Mouse (Mus musculus): ENCODE data around the gene Abca8a.

Gene Abca8a

DNA sequence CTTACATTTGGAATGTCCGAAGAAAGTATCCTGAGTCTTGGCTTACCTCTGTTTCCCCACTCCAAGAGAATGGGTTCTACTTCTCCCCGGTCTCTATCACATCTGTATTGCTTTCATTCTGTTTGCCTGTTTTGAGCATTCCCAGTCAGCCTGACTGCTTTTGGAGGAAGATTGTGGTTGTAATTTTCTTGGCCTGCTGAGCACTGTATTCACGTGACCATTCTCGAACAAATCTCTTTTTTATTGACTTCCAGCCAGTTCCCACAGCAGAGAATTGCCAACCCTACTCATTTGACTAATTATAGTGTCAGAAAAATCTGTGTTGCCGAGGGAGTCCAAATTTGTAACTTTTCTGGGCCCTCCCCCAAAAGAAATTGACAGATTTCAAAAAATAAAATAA lies at the start of gene Abca8a:
TSS of gene Abca8a (minus strand) at position 121 of the 400 bp plus-strand sequence.
- DNase-seq (ENCODE audit: low spot score in 2 of 2): no peak

DNA sequence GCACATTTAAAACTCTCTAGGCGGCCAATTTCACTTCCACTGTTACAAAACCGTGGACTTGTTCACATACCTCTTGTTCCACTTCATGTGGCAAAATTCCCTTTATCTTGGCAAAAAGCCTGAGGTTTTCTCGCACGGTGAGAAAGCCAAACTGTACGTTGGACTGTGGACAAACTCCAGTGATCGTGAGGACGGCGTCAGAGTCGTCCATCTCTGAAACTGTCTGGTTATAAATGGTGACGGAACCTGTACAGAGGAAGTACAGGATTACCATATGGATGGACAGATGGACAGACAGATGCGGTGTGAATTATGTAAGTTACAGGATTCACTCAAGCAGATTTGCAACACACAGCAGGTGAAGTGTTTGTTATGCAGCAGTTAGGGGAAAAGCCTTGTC lies 49.6 kb upstream of the Abca8a start:
- no peak for DNase-seq (ENCODE audit: low spot score in 2 of 2)

DNA sequence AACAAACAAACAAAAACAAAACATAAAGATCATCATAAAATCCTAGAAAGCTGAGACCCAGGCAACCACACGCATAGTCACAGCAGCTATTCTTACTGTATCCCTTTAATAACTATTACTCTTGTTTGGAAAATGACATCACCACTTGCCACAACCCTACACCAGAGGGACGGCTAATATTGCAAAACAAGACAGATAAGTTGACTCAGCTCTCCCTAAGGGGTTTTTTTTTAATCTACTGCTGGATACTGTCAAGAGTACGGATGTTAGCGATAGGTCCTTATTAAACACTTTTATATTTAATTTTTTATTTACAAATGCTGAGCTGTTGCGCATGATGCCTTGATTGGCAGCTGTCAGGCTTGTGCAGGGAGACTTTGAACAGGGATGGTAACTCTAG lies 35.0 kb upstream of the Abca8a start:
- DNase-seq (ENCODE audit: low spot score in 2 of 2): no peak

DNA sequence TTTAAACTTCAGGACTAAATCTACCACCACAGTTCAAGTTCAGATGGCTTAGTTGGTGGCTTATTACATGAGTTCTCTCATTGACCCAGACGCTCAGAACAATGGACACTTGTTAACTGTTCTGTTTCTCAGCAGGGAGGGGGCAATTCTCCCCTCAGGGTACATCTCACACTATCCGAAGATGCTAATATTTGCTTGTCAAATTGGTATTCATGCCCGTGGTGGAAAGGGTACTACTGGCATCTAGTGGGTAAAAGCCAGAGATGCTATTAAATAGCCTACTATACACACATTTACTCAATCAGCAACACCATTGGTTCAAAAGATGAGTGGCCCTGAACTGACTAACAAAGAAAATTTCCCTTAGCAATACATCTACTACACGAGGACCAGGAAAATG lies 15.4 kb upstream of the Abca8a start:
- no peak for DNase-seq (ENCODE audit: low spot score in 2 of 2)

DNA sequence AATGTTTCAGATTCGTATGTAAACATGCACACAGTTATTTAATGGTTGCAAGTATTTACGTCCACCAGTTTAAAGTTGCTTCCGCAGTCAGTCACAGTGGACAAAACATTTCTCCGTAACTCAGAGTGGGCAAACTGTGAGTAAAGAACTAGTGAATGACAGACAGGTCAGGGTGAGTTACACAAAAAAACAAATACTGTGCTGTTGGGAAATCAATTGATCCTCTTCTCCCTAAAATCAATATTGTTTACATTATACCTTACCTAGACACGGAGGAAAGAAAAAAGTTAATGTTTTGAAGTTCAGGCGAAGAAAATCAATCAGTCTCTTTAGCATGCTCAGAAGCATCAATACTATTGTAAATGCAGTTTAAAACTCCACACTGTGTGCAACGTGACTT lies 5.7 kb upstream of the Abca8a start:
- no peak for DNase-seq (ENCODE audit: low spot score in 2 of 2)

DNA sequence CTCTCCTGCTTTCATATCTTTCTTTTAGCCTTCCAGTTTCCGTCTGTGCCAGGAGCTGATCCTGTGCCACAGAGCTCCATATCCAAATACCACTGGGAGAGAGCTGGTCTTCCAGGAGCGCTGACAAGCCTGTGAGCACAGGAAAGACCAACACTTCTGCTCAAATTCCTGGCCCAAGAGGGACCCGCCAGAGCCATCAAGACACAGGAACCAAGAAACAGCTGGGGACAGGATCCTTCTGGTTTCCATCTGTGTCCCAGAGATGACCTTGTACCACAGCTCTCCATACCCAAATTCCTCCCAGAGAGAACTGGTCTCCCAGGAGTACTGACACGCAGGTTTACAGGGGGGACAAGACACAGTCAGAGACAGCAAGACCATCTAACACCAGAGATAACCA lies 3.1 kb upstream of the Abca8a start:
- no peak for DNase-seq (ENCODE audit: low spot score in 2 of 2)

DNA sequence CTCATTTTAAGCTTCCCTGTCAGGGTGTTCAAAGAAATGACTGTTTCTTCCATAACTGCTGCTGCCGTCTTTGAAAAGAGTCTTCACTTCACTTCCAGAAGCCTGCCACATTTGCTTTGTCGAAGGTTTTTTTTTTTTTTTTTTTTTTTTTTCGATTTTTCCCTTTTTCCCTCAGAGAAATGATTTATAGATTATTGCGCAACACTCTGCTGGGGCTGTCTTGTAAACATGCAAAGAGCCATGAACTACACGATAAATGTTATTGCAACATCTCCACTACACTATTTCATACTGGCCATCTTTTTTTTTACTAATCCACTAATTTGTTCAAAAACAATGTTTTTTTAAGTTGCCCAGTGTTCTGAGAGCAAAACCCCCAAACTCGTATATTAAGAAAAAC lies 1.7 kb upstream of the Abca8a start:
- DNase-seq (ENCODE audit: low spot score in 2 of 2): no peak

DNA sequence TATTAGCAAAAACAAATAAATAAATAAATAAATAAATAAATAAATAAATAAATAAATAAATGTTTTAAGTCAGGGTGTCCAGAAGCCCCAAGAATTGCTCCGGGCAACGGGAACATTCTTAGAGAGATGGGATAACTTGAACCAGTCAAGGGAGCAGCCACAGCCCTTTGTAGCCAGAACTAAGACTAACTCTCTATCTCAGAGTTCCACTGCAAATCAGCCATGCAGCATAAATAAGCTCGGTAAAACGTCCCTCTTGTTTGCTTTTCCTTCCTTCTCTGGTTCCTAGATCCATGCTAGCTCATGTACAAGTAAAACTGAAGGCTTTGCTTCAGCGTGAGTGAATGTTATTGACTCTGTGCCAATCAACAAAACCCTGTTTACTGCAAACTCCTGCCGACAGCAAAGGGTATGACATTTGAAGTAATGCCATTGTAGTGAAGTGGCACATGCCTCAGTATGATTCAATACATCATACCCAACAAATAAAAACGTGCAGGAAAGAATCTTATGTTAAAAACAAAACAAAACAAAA lies 865 bp downstream of the Abca8a start:
- DNase-seq (ENCODE audit: low spot score in 2 of 2): no peak

DNA sequence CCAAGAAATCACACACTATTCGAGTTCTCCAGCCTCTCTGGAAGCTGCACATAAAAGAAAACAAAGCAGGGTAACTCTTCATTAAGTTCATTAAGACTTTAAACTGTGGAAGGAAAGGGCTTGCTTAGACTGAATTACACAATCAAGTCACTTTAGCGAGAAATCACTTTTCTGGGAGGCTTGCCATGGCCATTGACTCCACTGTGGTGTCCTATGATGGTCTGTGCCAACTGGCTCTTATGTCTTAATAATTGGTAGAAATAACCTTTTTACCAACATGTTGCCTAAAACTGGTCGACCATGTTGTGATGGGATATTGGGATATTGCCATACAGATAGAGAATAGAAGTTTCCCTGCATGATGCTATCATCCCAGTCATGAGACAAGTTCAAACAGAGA lies 1.5 kb downstream of the Abca8a start:
- DNase-seq (ENCODE audit: low spot score in 2 of 2): no peak

DNA sequence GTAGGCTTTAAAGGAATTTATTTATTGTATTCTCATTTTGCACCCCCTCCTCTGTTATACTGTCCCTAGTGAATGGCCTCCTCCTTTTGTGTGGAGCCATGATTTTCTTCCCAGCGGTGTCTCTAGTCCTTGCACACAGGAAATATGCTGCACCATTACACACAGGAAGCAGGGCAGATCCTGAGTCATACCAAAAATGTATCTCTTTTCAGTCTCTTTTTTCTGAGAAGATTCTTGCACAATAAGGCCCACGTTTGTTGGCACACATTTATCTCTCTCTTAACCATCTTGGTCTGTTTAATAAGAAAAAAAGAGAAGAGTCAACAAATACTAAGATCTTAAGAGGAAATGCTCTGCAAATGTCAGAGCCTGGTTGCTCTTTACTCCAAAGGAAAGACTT lies 4.5 kb downstream of the Abca8a start:
- no peak for DNase-seq (ENCODE audit: low spot score in 2 of 2)

DNA sequence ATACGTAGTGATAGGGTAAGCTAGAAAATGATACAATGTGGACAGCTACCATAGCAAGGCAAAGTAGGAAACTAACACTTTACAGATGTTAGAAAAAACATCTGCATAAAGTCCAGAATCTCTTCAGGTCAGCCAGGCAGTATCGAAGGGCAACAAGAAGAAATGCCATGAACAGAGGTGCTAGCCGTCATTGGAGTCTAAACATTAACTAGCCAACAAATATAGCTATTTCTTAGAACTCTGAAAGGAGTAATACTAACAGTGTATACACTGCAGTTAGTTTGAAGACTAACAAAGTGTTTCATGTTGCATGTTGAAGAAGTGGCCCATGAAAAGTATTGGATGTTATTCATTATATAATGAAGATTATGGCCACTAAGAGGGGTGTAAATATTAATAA lies 23.6 kb downstream of the Abca8a start:
- no peak for DNase-seq (ENCODE audit: low spot score in 2 of 2)

DNA sequence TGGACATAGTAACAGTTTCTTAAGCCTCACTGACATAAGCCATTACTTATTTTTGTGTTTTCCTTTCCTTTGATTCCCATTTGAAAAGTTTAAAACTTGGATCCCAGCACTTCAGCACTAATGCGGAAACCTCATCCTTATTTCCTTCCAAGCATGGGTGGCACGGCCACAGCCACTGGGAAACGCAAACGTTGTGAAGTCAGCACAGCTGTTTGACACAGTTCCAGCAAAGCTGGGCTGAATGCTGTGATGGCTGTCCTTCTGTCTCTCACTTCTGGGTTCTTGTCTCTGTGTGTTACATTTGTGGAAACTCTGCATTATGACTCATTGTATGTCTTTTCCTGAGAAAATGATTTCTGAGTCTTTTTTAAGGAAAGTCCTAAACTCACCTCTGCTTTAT lies 34.7 kb downstream of the Abca8a start:
- DNase-seq (ENCODE audit: low spot score in 2 of 2): no peak

DNA sequence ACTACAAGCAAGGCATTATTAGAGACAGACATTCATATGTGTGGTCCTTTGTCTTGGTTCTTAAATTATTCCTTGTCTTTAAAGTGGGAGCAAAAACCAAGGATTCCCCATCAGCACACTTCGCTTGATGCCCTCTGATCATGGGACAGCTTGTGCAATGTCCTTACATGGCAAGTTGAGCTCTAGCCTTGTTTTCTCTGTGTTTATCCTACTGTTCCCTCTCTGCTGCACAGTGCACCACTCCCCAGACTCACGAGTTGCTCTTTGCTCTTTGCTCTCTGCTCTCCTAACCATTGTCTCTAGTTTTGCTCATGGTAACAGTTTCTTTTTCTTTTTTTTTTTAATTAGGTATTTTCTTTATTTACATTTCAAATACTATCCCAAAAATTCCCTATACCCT lies 35.7 kb downstream of the Abca8a start:
- DNase-seq (ENCODE audit: low spot score in 2 of 2): no peak

DNA sequence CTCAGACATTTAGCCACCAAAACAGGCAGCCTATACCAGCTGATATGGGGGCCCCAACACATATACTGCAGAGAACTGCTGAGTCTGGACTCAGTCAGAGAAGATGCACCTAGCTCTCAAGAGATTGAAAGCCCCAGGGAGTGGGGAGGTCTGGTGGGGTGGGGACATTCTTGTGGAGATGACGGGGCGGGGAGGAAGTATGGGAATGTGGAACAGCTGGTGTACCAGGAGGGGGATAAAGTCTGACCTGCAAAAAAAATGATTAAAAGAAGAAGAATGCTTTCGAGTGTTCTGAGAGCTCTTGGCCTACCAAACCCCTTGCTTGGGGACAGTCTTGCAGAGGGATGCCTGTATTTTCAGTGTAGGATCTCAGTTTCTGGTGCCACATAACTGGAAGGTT lies 42.1 kb downstream of the Abca8a start:
- DNase-seq (ENCODE audit: low spot score in 2 of 2): no peak

DNA sequence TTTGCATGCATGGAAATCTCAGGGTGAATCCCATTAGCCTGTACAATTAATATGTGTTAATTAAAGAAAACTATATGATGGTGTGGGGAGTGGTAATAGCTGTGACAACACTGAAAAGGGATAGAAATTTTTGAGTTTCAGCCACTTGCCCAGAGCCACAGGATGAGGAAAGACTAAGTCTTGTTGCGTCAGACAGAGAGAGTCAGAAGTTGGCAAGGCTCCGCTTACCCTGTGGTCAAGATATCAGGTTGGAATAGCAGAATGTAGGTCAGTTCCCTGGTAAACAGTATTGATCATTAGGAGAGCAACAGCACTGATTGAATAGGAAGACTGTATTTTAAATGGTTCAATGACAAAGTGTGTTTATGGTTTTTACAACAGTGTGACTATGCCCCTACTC lies 58.0 kb downstream of the Abca8a start:
- no peak for DNase-seq (ENCODE audit: low spot score in 2 of 2)

DNA sequence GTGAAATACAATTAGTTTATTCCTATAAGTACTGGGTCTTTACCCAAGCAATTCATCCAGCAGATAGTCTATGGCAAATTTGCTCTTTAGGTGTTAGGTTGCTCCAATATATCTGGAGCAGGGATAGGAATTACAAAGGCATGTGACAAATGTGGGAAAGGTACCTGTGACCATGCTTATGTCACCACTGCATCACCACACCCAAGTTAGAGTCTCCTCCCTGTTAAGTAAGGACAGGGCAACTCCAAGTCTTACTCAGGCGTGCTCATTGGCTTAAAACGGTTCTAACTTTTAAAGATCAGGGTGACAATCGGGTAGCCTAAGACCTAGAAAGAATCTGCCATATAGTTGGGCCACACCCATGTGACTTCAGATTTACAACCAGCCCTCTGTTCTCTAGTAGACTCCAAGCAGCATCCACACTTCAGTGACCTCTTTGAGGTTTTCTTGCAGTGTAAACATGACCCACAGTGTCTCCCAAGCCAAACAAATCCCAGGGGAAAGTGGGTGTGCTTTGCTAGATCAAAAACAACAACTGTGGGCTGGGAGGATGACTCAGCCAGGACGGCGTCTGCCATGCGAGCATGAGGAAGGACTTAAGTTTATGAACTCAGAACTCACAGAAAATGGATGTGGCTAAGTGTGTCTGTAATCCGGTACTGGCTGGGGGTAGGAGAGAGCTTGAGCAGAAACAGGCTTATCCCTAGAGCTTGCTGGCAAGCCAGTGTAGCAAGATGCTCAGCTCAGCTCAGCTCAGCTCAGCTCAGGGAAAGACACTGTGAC lies 66.7 kb downstream of the Abca8a start:
- no peak for DNase-seq (ENCODE audit: low spot score in 2 of 2)

DNA sequence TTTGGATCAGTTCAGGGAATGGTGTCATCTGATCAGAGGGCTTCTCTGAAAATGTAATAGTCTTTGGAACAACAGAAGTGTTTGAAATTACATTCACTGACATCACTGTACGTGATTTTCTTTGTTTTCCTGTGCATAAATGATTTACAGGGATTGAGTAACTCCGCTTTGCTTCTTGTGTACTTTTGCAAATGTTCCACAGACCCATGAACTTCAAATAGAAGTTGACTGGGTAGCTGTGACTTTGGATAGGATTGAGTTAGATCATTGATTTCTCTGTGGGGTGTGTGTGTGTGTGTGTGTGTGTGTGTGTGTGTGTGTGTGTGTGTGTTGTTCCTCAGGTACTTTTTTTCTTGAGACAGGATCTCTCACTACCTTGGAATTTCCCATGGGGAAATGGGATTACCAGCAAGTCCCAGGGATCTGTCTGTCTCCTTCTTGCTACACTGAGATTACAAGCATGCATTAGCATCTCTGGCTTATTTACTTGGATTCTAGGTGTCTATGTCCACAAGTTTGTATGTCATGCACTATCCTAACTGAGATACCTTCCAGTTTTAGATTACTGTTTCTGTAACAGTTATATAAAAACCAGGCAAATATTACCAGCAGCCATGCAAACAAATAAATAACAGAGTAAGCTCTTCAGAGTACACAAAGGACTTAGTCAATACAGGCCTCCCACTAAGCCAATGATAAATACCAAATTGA lies 84.8 kb downstream of the Abca8a start:
- DNase-seq (ENCODE audit: low spot score in 2 of 2): no peak

DNA sequence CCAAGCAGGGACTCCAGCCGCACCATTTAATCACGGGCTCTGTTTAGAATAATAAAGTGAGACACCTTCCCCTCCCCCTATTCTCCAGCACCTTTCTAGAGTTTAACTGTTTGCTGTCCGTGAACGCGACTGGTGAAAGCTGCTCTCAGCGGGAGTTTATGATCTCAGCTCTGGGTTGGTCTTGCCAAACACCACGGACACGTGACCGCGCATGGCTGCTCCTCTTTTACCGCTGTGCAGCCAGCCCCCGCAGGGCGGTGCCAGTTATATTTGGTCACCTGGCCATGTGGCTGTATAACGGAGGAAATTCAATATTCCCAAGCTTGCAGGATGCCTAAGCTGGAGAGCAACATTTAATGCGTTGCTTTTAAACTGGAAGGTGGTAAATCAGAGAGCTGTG lies 100.2 kb downstream of the Abca8a start, which contains the start of gene Abca8b:
TSS of gene Abca8b (minus strand) at position 222 of the 400 bp plus-strand sequence.
- DNase-seq (ENCODE audit: low spot score in 2 of 2): peak; percentile 3 to 5

DNA sequence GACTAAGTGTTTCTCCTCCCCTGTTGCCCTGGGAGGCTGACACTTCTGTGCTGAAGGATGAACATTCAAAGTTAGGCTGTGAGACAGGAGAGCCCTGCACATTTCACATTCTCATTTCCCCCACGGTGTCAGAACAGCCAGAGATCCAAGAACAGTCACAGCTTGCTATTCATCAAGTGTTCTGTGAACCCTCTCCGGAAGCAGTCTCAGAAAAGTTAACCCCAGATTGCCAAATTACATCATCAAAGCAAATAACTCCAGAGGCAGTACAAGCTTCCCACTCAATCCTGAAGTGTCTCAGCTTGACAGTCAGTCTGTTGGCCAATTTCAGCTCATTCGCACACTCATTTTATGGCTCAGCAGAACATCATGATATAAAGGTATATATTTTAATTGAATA lies 100.8 kb downstream of the Abca8a start:
- DNase-seq (ENCODE audit: low spot score in 2 of 2): no peak

DNA sequence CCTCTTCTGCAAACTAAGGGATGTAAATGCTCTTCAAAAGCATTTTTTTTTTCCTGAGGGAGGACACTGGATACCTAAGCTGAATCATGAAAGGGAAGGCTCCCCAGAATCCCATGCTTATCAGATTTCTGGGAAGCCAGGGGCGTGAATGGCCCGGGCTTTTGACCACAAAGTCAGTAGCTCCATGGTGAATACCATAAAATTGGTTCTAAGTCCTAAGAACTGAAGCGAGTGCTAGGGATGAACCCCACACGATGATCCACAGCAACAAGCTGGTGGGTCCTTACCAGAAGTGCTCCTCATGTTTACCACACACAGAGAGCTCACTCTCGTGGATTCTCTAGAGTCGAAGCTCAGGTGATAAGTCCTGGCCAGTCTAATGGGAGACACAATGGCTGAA lies 101.8 kb downstream of the Abca8a start:
- DNase-seq (ENCODE audit: low spot score in 2 of 2): no peak

DNA sequence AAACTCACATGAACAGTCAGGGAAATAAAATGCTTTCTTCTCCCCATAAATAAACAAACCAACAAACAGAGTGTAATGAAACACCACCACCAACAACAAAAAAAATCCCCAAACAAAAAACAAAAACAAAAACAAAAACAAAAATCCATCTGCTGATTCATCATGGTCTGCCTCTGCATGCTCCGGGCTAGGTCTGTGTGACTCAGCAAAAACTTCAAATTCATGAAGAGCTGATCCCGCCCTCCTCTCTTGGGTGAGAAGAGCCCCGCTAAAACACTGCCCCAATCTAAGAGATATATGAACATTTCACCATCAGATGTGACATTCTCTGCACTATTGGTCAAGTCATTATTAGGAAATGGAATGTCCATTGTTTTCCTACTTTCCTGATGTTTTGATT lies 104.5 kb downstream of the Abca8a start:
- DNase-seq (ENCODE audit: low spot score in 2 of 2): no peak

DNA sequence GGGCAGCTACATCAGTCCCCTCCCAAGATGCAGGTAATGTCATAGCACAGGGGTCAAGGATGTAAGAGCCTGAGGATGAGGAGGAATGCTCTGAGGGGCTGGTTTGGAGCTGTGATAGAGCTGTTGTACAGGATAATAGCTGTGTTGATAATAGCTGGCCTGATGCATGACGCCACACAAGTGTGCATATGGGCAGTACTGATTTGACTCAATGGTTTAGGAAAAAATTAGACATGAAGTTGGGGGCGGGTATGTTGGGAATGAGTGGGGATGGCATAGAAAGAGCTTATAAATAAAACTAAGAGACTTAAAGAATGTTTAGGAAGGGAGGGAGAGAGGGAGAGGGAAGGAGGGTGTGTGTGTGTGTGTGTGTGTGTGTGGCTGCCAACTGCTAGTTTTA lies 105.5 kb downstream of the Abca8a start:
- DNase-seq (ENCODE audit: low spot score in 2 of 2): no peak

DNA sequence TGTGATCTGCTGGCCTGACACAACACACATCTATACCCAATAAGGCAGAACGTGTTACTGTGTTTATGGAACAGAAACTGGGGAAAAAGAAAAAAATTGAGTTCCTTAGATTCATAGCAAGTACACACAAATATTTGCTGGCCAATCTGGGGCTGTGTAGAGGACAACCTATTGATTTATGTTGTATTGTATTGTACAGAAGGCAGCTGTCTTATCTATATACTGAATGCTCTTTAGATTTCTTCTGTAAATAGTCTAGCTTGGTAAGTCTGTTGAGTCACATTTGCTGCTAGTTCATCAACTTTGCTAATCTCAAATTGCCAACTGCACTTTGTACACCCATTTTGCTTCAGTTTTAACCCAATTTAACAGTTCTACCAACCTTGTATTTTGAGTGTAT lies 107.6 kb downstream of the Abca8a start:
- DNase-seq (ENCODE audit: low spot score in 2 of 2): no peak

Data from spleen, postnatal 36 days (tissue).